Mouse (Mus musculus) myocyte (in vitro differentiated cells): ENCODE results near the gene Ank2. TPM values are rescaled to one million over a fixed set of nuclear protein-coding genes. Genes with fewer than 3 reads are reported as not detected.

ENCODE experiments used
- H3K27me3 ChIP-seq: one replicate; pipeline ENCODE4 v1.6.1; 2011; ENCODE audit not compliant: control insufficient read depth, insufficient read depth, insufficient read length
- H3K36me3 ChIP-seq: one replicate; pipeline ENCODE4 v1.6.1; 2011; ENCODE audit not compliant: control insufficient read depth, insufficient read depth
- H3K4me2 ChIP-seq: one replicate; pipeline ENCODE4 v1.6.1; 2011; ENCODE audit warnings: low read depth, control low read depth
- H3K4me3 ChIP-seq: one replicate; pipeline ENCODE4 v1.5.1; 2011; ENCODE audit warnings: mild to moderate bottlenecking, control low read depth, moderate library complexity
- H3K79me2 ChIP-seq: one replicate; pipeline ENCODE4 v1.6.1; 2011; ENCODE audit not compliant: control insufficient read depth, insufficient read depth
- H3ac ChIP-seq: one replicate; pipeline ENCODE4 v1.6.1; 2011; ENCODE audit not compliant: control insufficient read depth, insufficient read length
- CEBPB ChIP-seq: IDR thresholded peaks from 2 replicates; pipeline ENCODE4 v1.6.1; 2011; ENCODE audit warnings: mild to moderate bottlenecking, moderate library complexity; ENCODE audit not compliant: poor library complexity, insufficient read depth, severe bottlenecking
- E2F4 ChIP-seq: IDR thresholded peaks from one replicate; pipeline ENCODE4 v1.6.1; 2011; ENCODE audit warnings: mild to moderate bottlenecking, control low read depth, moderate library complexity; ENCODE audit not compliant: insufficient read depth
- MAX ChIP-seq: IDR thresholded peaks from one replicate; pipeline ENCODE4 v1.6.1; 2011; ENCODE audit warnings: low read depth, mild to moderate bottlenecking, control low read depth
- MYOD1 ChIP-seq, 3 experiments: IDR thresholded peaks; one replicate each; pipeline ENCODE4 v1.6.1; 2011; ENCODE audit warnings: control low read depth in 2 of 3, low read depth in 2 of 3, mild to moderate bottlenecking in 2 of 3, moderate library complexity in 1 of 3; ENCODE audit not compliant: insufficient read length in 2 of 3, control insufficient read depth in 1 of 3
- MYOG ChIP-seq, 3 experiments: IDR thresholded peaks; one replicate each; pipeline ENCODE4 v1.6.1; 2011; ENCODE audit warnings: control low read depth in 2 of 3, low read depth in 2 of 3, mild to moderate bottlenecking in 2 of 3; ENCODE audit not compliant: insufficient read length in 2 of 3, control insufficient read depth in 1 of 3, insufficient read depth in 1 of 3
- POLR2A ChIP-seq: IDR thresholded peaks from one replicate; pipeline ENCODE4 v1.6.1; 2011; ENCODE audit warnings: low read depth, mild to moderate bottlenecking, control low read depth, moderate library complexity; ENCODE audit not compliant: insufficient read length
- POLR2AphosphoS2 ChIP-seq: IDR thresholded peaks from one replicate; pipeline ENCODE4 v1.6.1; 2011; ENCODE audit warnings: low read depth, control low read depth; ENCODE audit not compliant: insufficient read length
- REST ChIP-seq: IDR thresholded peaks from one replicate; pipeline ENCODE4 v1.6.1; 2011; ENCODE audit warnings: mild to moderate bottlenecking, control low read depth, moderate library complexity; ENCODE audit not compliant: insufficient read depth, insufficient read length
- SRF ChIP-seq: IDR thresholded peaks from one replicate; pipeline ENCODE4 v1.6.1; 2011; ENCODE audit warnings: low read depth; ENCODE audit not compliant: control insufficient read depth, insufficient read length
- TCF12 ChIP-seq: IDR thresholded peaks from one replicate; pipeline ENCODE4 v1.6.1; 2011; ENCODE audit warnings: mild to moderate bottlenecking, control low read depth; ENCODE audit not compliant: poor library complexity, insufficient read depth, severe bottlenecking
- TCF3 ChIP-seq: IDR thresholded peaks from one replicate; pipeline ENCODE4 v1.6.1; 2011; ENCODE audit warnings: low read depth, control low read depth; ENCODE audit not compliant: insufficient read length
- USF1 ChIP-seq: IDR thresholded peaks from one replicate; pipeline ENCODE4 v1.6.1; 2011; ENCODE audit warnings: low read depth, mild to moderate bottlenecking, control low read depth, moderate library complexity
- polyA plus RNA-seq: library from polyadenylated mRNA; unstranded; fragments of >200 nt; fragmentation: generic; extraction: Trizol; gene quantifications from one replicate; pipeline ENCODE4 v1.2.1, GENCODE M21; 2012; ENCODE audit warnings: missing spikeins

The Ank2 gene
- polyA plus RNA-seq, 1 experiment, result 20.2 TPM

GRCm38 (mm10) chr3:127161998-127162712 lies 337.0 kb downstream of the Ank2 start:
- H3K4me3 ChIP-seq, result peak overlapping the region; percentile 11
- peak overlapping the region; percentile 87 for H3K4me2 ChIP-seq
- TF ChIP-seq MYOG (IDR thresholded peaks at IDR 0.05; ENCODE audit: control insufficient read depth in 1 of 3, insufficient read depth in 1 of 3, insufficient read length in 2 of 3, low read depth in 2 of 3) (no peak), TCF3 (no peak), TCF12 (no peak), MYOD1 (IDR thresholded peaks at IDR 0.05; ENCODE audit: control insufficient read depth in 1 of 3, insufficient read length in 2 of 3, low read depth in 2 of 3) (peak in 1 of 3 experiments; percentile 10), POLR2AphosphoS2 (no peak), USF1 (peak; percentile 43)
- H3ac ChIP-seq, result no peak overlapping the region
- H3K27me3 ChIP-seq, result no peaks in the 10 kb centered on the region
- no peaks in the 10 kb centered on the region for H3K79me2 ChIP-seq
- no peaks in the 10 kb centered on the region for H3K36me3 ChIP-seq

DNA sequence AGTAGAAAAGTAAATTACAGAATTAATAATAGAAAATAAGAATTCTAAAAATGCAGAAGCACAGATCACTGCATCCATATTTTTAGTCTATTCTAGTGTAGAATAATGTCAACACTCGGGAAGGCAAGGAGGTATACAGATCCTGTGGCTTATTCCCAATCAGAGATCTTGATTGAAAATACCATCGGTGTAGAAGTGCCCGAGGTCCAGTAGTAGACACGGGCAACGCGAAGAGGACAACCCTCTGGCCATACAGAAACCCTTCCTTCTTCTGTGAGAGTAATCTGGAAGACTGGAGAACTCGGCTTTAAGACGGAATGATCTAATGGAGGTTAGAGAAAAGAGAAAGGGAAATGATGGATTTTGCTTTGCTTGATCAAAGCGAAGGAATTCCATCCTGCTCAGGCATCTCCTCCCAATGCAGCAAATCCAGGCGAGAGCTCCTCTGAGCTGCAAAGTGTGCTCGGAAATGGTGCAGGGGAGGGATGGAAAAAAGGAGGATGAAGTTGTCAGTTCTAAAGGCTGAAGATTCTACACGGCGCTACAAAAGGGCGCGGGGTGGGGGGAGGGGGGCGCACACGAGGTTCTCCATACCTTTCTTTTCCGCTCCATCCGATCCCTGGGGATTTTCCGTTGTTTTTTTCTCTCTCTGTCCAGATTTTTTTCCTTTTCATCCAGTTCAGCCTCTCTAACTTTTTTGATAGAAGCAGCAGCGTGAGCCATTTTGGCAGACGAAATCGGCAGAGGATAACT lies 337.9 kb downstream of the Ank2 start:
- no peaks in the 10 kb centered on the region for H3K36me3 ChIP-seq
- TF ChIP-seq MYOD1 (IDR thresholded peaks at IDR 0.05; ENCODE audit: control insufficient read depth in 1 of 3, insufficient read length in 2 of 3, low read depth in 2 of 3) (no peak), POLR2A (no peak)
- H3K79me2 ChIP-seq, result no peaks in the 10 kb centered on the region
- H3ac ChIP-seq, result no peak overlapping the region
- peak overlapping the region; percentile 11 for H3K4me3 ChIP-seq
- H3K27me3 ChIP-seq, result no peaks in the 10 kb centered on the region
- H3K4me2 ChIP-seq, result peak overlapping the region; percentile 87

DNA sequence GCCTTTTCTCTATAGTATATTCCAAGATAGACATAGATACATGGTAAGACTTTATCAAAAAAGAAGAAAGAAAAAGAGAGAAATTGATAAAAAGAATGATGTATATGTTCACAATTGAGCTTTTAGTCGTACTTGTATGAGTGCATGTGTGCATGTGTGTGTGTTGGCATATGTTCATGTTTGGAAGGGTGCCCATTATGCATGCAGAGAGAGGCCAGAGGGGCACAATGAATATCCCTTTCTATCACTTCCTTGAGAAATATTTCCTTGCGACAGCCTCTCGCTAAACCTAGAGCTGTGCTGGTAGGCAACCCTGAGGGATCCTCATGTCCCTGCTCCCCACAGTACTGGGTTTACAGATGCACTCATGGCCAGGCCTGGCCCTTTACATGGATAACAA lies 341.4 kb downstream of the Ank2 start:
- H3K27me3 ChIP-seq, result no peaks in the 10 kb centered on the region
- no peak overlapping the region for H3K4me3 ChIP-seq
- no peaks in the 10 kb centered on the region for H3K36me3 ChIP-seq
- no peaks in the 10 kb centered on the region for H3K79me2 ChIP-seq
- no peak for TF ChIP-seq TCF12
- TF ChIP-seq MAX, result no peak
- no peak for TF ChIP-seq E2F4
- no peak for TF ChIP-seq CEBPB
- TF ChIP-seq POLR2AphosphoS2, result no peak
- TF ChIP-seq REST, result no peak
- no peak for TF ChIP-seq POLR2A
- TF ChIP-seq MYOD1 (IDR thresholded peaks at IDR 0.05; ENCODE audit: control insufficient read depth in 1 of 3, insufficient read length in 2 of 3, low read depth in 2 of 3), result no peak
- no peak for TF ChIP-seq TCF3
- no peak for TF ChIP-seq SRF
- H3K4me2 ChIP-seq, result no peak overlapping the region
- no peak overlapping the region for H3ac ChIP-seq

GRCm38 (mm10) chr3:127156080-127156479 lies 343.1 kb downstream of the Ank2 start:
- no peaks in the 10 kb centered on the region for H3K36me3 ChIP-seq
- TF ChIP-seq CEBPB, result no peak
- TF ChIP-seq MYOD1 (IDR thresholded peaks at IDR 0.05; ENCODE audit: control insufficient read depth in 1 of 3, insufficient read length in 2 of 3, low read depth in 2 of 3), result no peak
- no peak for TF ChIP-seq TCF3
- TF ChIP-seq POLR2AphosphoS2, result no peak
- no peak overlapping the region for H3ac ChIP-seq
- no peaks in the 10 kb centered on the region for H3K79me2 ChIP-seq
- no peak overlapping the region for H3K4me2 ChIP-seq
- H3K27me3 ChIP-seq, result no peaks in the 10 kb centered on the region
- no peak overlapping the region for H3K4me3 ChIP-seq

DNA sequence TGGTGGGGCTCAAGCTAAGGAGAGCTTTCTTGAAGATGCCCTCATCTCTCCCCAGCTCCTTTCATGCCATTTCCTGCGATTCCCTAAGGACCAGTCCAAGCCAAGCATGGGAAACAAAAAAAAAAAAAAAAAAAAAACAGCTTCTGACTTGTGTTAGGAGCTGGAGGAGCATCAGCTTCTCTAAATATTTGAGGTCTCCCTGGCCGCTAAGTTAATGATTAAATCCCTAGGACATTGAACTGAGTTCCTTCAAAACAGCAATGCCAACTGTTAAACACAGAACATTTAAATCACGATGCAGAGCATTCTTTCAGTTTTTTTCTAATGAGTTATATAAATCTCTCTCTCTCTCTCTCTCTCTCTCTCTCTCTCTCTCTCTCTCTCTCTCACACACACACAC lies 345.3 kb downstream of the Ank2 start:
- TF ChIP-seq E2F4 (no peak), MAX (no peak), MYOG (IDR thresholded peaks at IDR 0.05; ENCODE audit: control insufficient read depth in 1 of 3, insufficient read depth in 1 of 3, insufficient read length in 2 of 3, low read depth in 2 of 3) (no peak), POLR2A (no peak), TCF12 (no peak), POLR2AphosphoS2 (no peak), SRF (no peak)
- Histone ChIP-seq H3K4me3 (no peak overlapping the region), H3K36me3 (no peaks in the 10 kb centered on the region), H3K27me3 (no peaks in the 10 kb centered on the region), H3K79me2 (no peaks in the 10 kb centered on the region), H3ac (no peak overlapping the region), H3K4me2 (no peak overlapping the region)
